Mouse (Mus musculus) heart, postnatal 0 days (tissue): ENCODE measurements at regions not wholly inside any gene's neighbourhood (a gene's known extent, or its start where the extent isn't known, plus 50 kb on each side); places are given as distances from the start of the nearest gene placed in this dataset.

Source experiments
- ATAC-seq: fragments of 200-750 bp; cut with Nextera tagmentation; 2 replicates; pipeline ENCODE4 v1.8.0; 2017; ENCODE audit warnings: low read depth, moderate number of reproducible peaks, moderate library complexity; ENCODE audit not compliant: insufficient read depth
- DNase-seq: peaks from one replicate; pipeline ENCODE4 v3.0.0-alpha.2; 2016; ENCODE audit warnings: low spot score
- H3K27ac ChIP-seq: fragments of 300-500 bp; sonication (generic); 2 replicates; pipeline ENCODE4 v1.5.1; 2014; ENCODE audit warnings: low read depth, mild to moderate bottlenecking
- H3K27me3 ChIP-seq: fragments of 300-500 bp; sonication (generic); 2 replicates; pipeline ENCODE4 v1.6.1; 2014; ENCODE audit warnings: low read length, mixed read lengths; ENCODE audit not compliant: control insufficient read depth, insufficient read depth
- H3K36me3 ChIP-seq: fragments of 300-500 bp; sonication (generic); replicated peaks from 2 replicates; pipeline ENCODE4 v1.6.1; 2014; ENCODE audit warnings: low read length, mixed read lengths; ENCODE audit not compliant: control insufficient read depth, insufficient read depth
- H3K4me1 ChIP-seq: fragments of 300-500 bp; sonication (generic); 2 replicates; pipeline ENCODE4 v1.6.1; 2014; ENCODE audit warnings: antibody characterized with exemption; ENCODE audit not compliant: control insufficient read depth, insufficient read depth
- H3K4me2 ChIP-seq: fragments of 300-500 bp; sonication (generic); 2 replicates; pipeline ENCODE4 v1.6.1; 2014; ENCODE audit warnings: low read depth, mild to moderate bottlenecking, low read length, moderate library complexity
- H3K4me3 ChIP-seq: fragments of 300-500 bp; sonication (generic); 2 replicates; pipeline ENCODE4 v1.5.1; 2014; ENCODE audit warnings: low read depth, low read length
- H3K9ac ChIP-seq: fragments of 300-500 bp; sonication (generic); replicated peaks from 2 replicates; pipeline ENCODE4 v1.6.1; 2014; ENCODE audit warnings: low read depth, low read length, mixed read lengths
- H3K9me3 ChIP-seq: fragments of 300-500 bp; sonication (generic); replicated peaks from 2 replicates; pipeline ENCODE4 v1.6.1; 2016; ENCODE audit warnings: low read length; ENCODE audit not compliant: control insufficient read depth
- CTCF ChIP-seq: IDR thresholded peaks from 2 replicates; pipeline ENCODE4 v1.5.1; 2016; ENCODE audit warnings: antibody characterized with exemption, control low read depth, low read depth
- EP300 ChIP-seq: IDR thresholded peaks from 2 replicates; pipeline ENCODE4 v1.6.1; 2016; ENCODE audit warnings: antibody characterized with exemption, low read depth
- WGBS: fragments of 180-500 bp; shearing (Covaris S2); extraction: QIAGEN DNeasy Blood & Tissue Kit; methylation state at CpG from one replicate; pipeline ENCODE4 v1.1.7; 2014; 5-methylcytosine and 5-hydroxymethylcytosine counted together

GRCm38 (mm10) chr9:43934012-43934690 is 109.0 kb upstream of the Thy1 start:
- peaks cover 10% of the 10 kb centered on the region for H3K27me3 ChIP-seq
- H3K9ac ChIP-seq, result no peak overlapping the region
- no peak for ATAC-seq

DNA sequence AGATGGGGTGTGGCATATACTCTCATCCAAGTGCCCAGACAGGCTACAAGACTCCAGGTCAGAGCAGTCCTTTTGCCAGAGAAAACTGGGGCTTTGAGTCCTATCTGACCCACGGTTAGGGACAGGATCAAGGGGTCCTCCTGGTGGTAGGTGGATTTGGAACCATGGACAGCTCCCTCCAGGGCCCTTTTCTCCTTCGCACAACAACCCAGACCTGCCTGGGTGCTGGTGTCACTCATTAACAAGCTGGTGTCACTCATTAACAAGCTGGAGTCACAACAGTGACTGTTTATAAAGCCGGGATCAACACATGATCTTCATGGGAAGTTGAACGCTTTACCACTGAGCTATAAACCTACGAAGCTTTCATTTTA is 108.5 kb upstream of the Thy1 start:
- no peak for TF ChIP-seq EP300
- no peak for TF ChIP-seq CTCF
- Histone ChIP-seq H3K9ac (no peak overlapping the region), H3K27me3 (peaks cover 10% of the 10 kb centered on the region), H3K4me2 (no peak overlapping the region), H3K4me3 (no peak overlapping the region), H3K27ac (no peak overlapping the region), H3K36me3 (no peaks in the 10 kb centered on the region), H3K4me1 (no peaks in the 10 kb centered on the region), H3K9me3 (no peaks in the 10 kb centered on the region)
- no peak for ATAC-seq
- 15% methylated on average over 5 of the region's 5 CpGs for WGBS
- DNase-seq, result peak; percentile 8

More at GRCm38 (mm10) chr9:43934012-43934690, 109.0 kb upstream of the Thy1 start:
- Histone ChIP-seq H3K4me1 (no peaks in the 10 kb centered on the region), H3K4me3 (no peak overlapping the region), H3K9me3 (no peaks in the 10 kb centered on the region), H3K4me2 (no peak overlapping the region), H3K27ac (no peak overlapping the region), H3K36me3 (no peaks in the 10 kb centered on the region)
- no peak for TF ChIP-seq CTCF
- TF ChIP-seq EP300, result no peak
- 30% methylated on average over 18 of the region's 18 CpGs for WGBS
- DNase-seq, result no peak

GRCm38 (mm10) chr9:43939336-43939735 is 103.8 kb upstream of the Thy1 start:
- WGBS, result 50% methylated on average over 11 of the region's 11 CpGs
- no peak for DNase-seq
- Histone ChIP-seq H3K4me3 (no peak overlapping the region), H3K9ac (no peak overlapping the region), H3K27ac (no peak overlapping the region), H3K9me3 (no peaks in the 10 kb centered on the region), H3K27me3 (peaks cover 5% of the 10 kb centered on the region), H3K4me1 (0 out of 2 replicates have a peak, but pooled peaks cover 6% of the 10 kb centered on the region), H3K36me3 (no peaks in the 10 kb centered on the region), H3K4me2 (no peak overlapping the region)
- no peak for TF ChIP-seq CTCF
- no peak for TF ChIP-seq EP300
- no peak for ATAC-seq

GRCm38 (mm10) chr9:43942147-43942546 is 101.0 kb upstream of the Thy1 start:
- Histone ChIP-seq H3K9ac (no peak overlapping the region), H3K27me3 (no peaks in the 10 kb centered on the region), H3K36me3 (no peaks in the 10 kb centered on the region), H3K4me1 (peaks cover 26% of the 10 kb centered on the region), H3K4me3 (no peak overlapping the region), H3K4me2 (no peak overlapping the region), H3K27ac (no peak overlapping the region), H3K9me3 (no peaks in the 10 kb centered on the region)
- ATAC-seq (no peak), DNase-seq (no peak)
- TF ChIP-seq EP300 (no peak), CTCF (no peak)
- 70% methylated on average over 5 of the region's 5 CpGs for whole genome bisulfite sequencing

- Histone ChIP-seq H3K27me3 (no peaks in the 10 kb centered on the region), H3K27ac (no peak overlapping the region), H3K9me3 (no peaks in the 10 kb centered on the region), H3K36me3 (no peaks in the 10 kb centered on the region), H3K4me1 (peaks cover 26% of the 10 kb centered on the region), H3K9ac (no peak overlapping the region), H3K4me2 (no peak overlapping the region), H3K4me3 (no peak overlapping the region)
- WGBS, result 74% methylated on average over 6 of the region's 6 CpGs
- DNase-seq (no peak), ATAC-seq (no peak)
- TF ChIP-seq CTCF (no peak), EP300 (no peak)
Observed at GRCm38 (mm10) chr9:43943522-43943921, 99.7 kb upstream of the Thy1 start.
